Mouse (Mus musculus): ENCODE results near the gene Ppp1r11. TPM values are rescaled to one million over a fixed set of nuclear protein-coding genes. Genes with fewer than 3 reads are reported as not detected.

The Ppp1r11 gene
- polyA plus RNA-seq, 1 experiment from 2014 or later = 108 TPM

GRCm38 (mm10) chr17:36942791-36943471 is 8.6 kb downstream of the Ppp1r11 start, which contains the start of gene Rnf39:
Gene Rnf39, plus strand, starts transcription at chr17:36942918.
- Histone ChIP-seq H3K27me3 (replicated peaks; ENCODE audit: insufficient read depth, low read length) (peaks cover 22% of the 10 kb centered on the region; the same call in 1 of the 2 replicates), H3K4me3 (ENCODE audit: low read depth, low read length) (peak within 1 kb of the TSS; percentile 47), H3K4me1 (ENCODE audit: insufficient read depth, low read depth, low read length) (peaks cover 6% of the 10 kb centered on the region; the same call in 1 of the 2 replicates), H3K9me3 (ENCODE audit: low read length) (no peaks in the 10 kb centered on the region), H3K36me3 (ENCODE audit: insufficient read depth, low read length) (no peaks in the 10 kb centered on the region), H3K4me2 (replicated peaks; ENCODE audit: low read depth, low read length) (peak within 1 kb of the TSS; percentile 71), H3K9ac (replicated peaks; ENCODE audit: low read depth) (peak within 1 kb of the TSS; percentile 55), H3K27ac (ENCODE audit: low read length) (peak within 1 kb of the TSS; percentile 89)
- WGBS = 2% methylated on average over 56 of the region's 59 CpGs
- DNase-seq (ENCODE audit: low spot score) = peak; percentile 86
- TF ChIP-seq CTCF (IDR thresholded peaks at IDR 0.05) = peak; percentile 25; the same call in 1 of the 2 replicates
- no peak for TF ChIP-seq EP300 (IDR thresholded peaks at IDR 0.05)
- ATAC-seq = peak; percentile 85

GRCm38 (mm10) chr17:36942391-36942790 is 9.2 kb downstream of the Ppp1r11 start:
- 34% methylated on average over 10 of the region's 10 CpGs for WGBS
- no peak overlapping the region; the same call in 1 of the 2 replicates for H3K9ac ChIP-seq (replicated peaks; ENCODE audit: low read depth)

GRCm38 (mm10) chr17:36938056-36938455 is 13.5 kb downstream of the Ppp1r11 start:
- no peak for TF ChIP-seq CTCF (IDR thresholded peaks at IDR 0.05)
- TF ChIP-seq EP300 (IDR thresholded peaks at IDR 0.05) = no peak
- no peak overlapping the region for H3K4me3 ChIP-seq (ENCODE audit: low read depth, low read length)
- H3K4me1 ChIP-seq (ENCODE audit: insufficient read depth, low read depth, low read length) = no peaks in the 10 kb centered on the region
- H3K4me2 ChIP-seq (replicated peaks; ENCODE audit: low read depth, low read length) = no peak overlapping the region
- WGBS = 77% methylated on average over 2 of the region's 2 CpGs
- DNase-seq (ENCODE audit: low spot score) (no peak), ATAC-seq (no peak)
- H3K27ac ChIP-seq (ENCODE audit: low read length) = no peak overlapping the region
- peaks cover 5% of the 10 kb centered on the region; the same call in 1 of the 2 replicates for H3K27me3 ChIP-seq (replicated peaks; ENCODE audit: insufficient read depth, low read length)
- no peaks in the 10 kb centered on the region for H3K36me3 ChIP-seq (ENCODE audit: insufficient read depth, low read length)
- no peaks in the 10 kb centered on the region for H3K9me3 ChIP-seq (ENCODE audit: low read length)
- no peak overlapping the region for H3K9ac ChIP-seq (replicated peaks; ENCODE audit: low read depth)

More at GRCm38 (mm10) chr17:36942391-36942790, 9.2 kb downstream of the Ppp1r11 start:
- Histone ChIP-seq H3K9me3 (ENCODE audit: low read length) (no peaks in the 10 kb centered on the region), H3K27me3 (replicated peaks; ENCODE audit: insufficient read depth, low read length) (peaks cover 22% of the 10 kb centered on the region; the same call in 1 of the 2 replicates), H3K36me3 (ENCODE audit: insufficient read depth, low read length) (no peaks in the 10 kb centered on the region), H3K4me3 (ENCODE audit: low read depth, low read length) (peak overlapping the region; percentile 47), H3K4me2 (replicated peaks; ENCODE audit: low read depth, low read length) (peak overlapping the region; percentile 71), H3K4me1 (ENCODE audit: insufficient read depth, low read depth, low read length) (peaks cover 6% of the 10 kb centered on the region; the same call in 1 of the 2 replicates), H3K27ac (ENCODE audit: low read length) (peak overlapping the region; percentile 89)
- DNase-seq (ENCODE audit: low spot score) = peak; percentile 87
- ATAC-seq = peak; percentile 93
- no peak for TF ChIP-seq CTCF (IDR thresholded peaks at IDR 0.05)
- TF ChIP-seq EP300 (IDR thresholded peaks at IDR 0.05) = peak; percentile 59; the same call in 1 of the 2 replicates

DNA sequence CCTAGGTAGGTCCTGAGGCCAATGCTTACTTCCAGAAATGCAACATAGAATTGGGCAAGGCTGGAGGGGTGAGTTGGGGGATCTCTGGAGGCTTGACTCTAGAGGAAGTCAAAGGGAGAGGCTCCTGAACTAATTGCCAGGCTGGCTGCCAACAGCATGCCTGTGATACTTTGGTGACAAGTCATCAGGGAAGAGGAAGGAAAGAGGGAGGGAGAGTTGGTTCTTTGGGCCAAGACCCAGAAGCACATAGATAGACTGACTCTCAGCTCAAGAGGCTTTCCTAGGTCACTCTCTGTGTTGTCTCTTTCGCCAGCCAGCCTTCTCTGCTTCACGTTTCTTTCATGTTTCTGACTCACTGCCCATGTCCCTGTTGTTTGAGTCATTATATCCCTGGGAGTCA is 19.7 kb downstream of the Ppp1r11 start:
- H3K9me3 ChIP-seq (ENCODE audit: low read length) = no peaks in the 10 kb centered on the region
- no peak overlapping the region for H3K4me2 ChIP-seq (replicated peaks; ENCODE audit: low read depth, low read length)
- H3K27me3 ChIP-seq (replicated peaks; ENCODE audit: insufficient read depth, low read length) = no peaks in the 10 kb centered on the region
- no peaks in the 10 kb centered on the region for H3K36me3 ChIP-seq (ENCODE audit: insufficient read depth, low read length)
- 0 out of 2 replicates have a peak overlapping the region, but pooled peaks have one; percentile 26 for H3K27ac ChIP-seq (ENCODE audit: low read length)
- H3K4me3 ChIP-seq (ENCODE audit: low read depth, low read length) = no peak overlapping the region
- peak; percentile 72 for ATAC-seq
- DNase-seq (ENCODE audit: low spot score) = peak; percentile 74
- WGBS = 7% methylated on average over 2 of the region's 2 CpGs
- H3K9ac ChIP-seq (replicated peaks; ENCODE audit: low read depth) = no peak overlapping the region
- H3K4me1 ChIP-seq (ENCODE audit: insufficient read depth, low read depth, low read length) = peaks cover 7% of the 10 kb centered on the region; the same call in 1 of the 2 replicates
- no peak for TF ChIP-seq CTCF (IDR thresholded peaks at IDR 0.05)
- TF ChIP-seq EP300 (IDR thresholded peaks at IDR 0.05) = peak; percentile 70

DNA sequence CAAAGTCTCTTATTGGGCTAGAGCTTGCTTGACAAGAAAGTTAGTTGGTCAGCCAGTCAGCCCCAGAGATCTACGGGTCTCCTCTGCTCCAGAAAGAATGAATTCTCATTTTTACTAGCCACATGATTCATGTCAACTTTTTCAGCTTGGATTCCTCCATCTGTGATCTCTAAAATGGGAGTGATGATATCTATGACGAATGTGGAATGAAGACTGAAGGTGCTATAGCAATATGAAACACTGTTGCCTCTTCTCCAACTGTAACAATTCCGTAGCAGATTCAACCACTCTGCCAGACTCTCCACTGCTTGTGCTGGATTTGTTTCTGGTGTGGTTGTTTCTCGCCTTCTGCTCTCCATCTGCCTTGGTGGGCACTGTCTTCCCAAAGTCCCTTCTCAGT is 20.4 kb downstream of the Ppp1r11 start:
- DNase-seq (ENCODE audit: low spot score) (no peak), ATAC-seq (no peak)
- Histone ChIP-seq H3K9me3 (ENCODE audit: low read length) (no peaks in the 10 kb centered on the region), H3K4me3 (ENCODE audit: low read depth, low read length) (no peak overlapping the region), H3K9ac (replicated peaks; ENCODE audit: low read depth) (no peak overlapping the region), H3K27me3 (replicated peaks; ENCODE audit: insufficient read depth, low read length) (no peaks in the 10 kb centered on the region), H3K36me3 (ENCODE audit: insufficient read depth, low read length) (no peaks in the 10 kb centered on the region), H3K4me2 (replicated peaks; ENCODE audit: low read depth, low read length) (no peak overlapping the region), H3K27ac (ENCODE audit: low read length) (0 out of 2 replicates have a peak overlapping the region, but pooled peaks have one; percentile 26), H3K4me1 (ENCODE audit: insufficient read depth, low read depth, low read length) (peaks cover 7% of the 10 kb centered on the region; the same call in 1 of the 2 replicates)
- 83% methylated on average over 4 of the region's 4 CpGs for WGBS
- TF ChIP-seq EP300 (IDR thresholded peaks at IDR 0.05) (no peak), CTCF (IDR thresholded peaks at IDR 0.05) (no peak)

DNA sequence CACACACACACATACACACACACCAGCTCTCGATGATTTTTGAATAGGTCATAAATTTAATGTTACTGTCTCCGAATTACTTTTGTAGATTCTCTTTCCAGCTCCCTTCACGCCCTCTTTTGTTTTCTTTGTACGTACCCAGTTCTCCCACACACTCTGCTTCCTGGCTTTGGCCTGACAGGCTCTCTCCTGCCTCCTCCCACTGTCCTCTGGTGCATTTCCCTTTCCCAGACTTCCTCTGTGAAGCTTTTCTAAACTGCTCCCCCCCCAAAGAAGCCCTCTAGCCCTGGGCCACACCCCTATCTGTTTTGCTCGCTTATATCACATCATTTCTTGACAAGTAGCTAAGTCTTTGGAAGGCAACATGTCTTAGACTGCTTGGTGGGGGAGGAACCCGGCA is 21.3 kb downstream of the Ppp1r11 start:
- H3K27ac ChIP-seq (ENCODE audit: low read length) = no peak overlapping the region
- H3K27me3 ChIP-seq (replicated peaks; ENCODE audit: insufficient read depth, low read length) = no peaks in the 10 kb centered on the region
- no peaks in the 10 kb centered on the region for H3K36me3 ChIP-seq (ENCODE audit: insufficient read depth, low read length)
- TF ChIP-seq EP300 (IDR thresholded peaks at IDR 0.05) (no peak), CTCF (IDR thresholded peaks at IDR 0.05) (no peak)
- WGBS = 63% methylated on average over 6 of the region's 6 CpGs
- ATAC-seq (peak; percentile 61), DNase-seq (ENCODE audit: low spot score) (peak; percentile 22)
- H3K4me1 ChIP-seq (ENCODE audit: insufficient read depth, low read depth, low read length) = peaks cover 7% of the 10 kb centered on the region; the same call in 1 of the 2 replicates
- H3K4me3 ChIP-seq (ENCODE audit: low read depth, low read length) = no peak overlapping the region
- no peak overlapping the region for H3K9ac ChIP-seq (replicated peaks; ENCODE audit: low read depth)
- no peak overlapping the region for H3K4me2 ChIP-seq (replicated peaks; ENCODE audit: low read depth, low read length)
- H3K9me3 ChIP-seq (ENCODE audit: low read length) = no peaks in the 10 kb centered on the region
